Mouse (Mus musculus) right cerebral cortex, postnatal 36 days (tissue): ENCODE measurements around the gene Stard7.
"Not testable (repeated sequence)": the region's sequence is repeated elsewhere in the genome, so short reads cannot be mapped to it uniquely, and the experiment has no call there.

ENCODE experiments used
- DNase-seq, 2 experiments: peaks; one replicate each; pipeline ENCODE4 v3.0.0; 2022; ENCODE audit warnings: low spot score in 2 of 2, mixed read lengths in 1 of 2

The Stard7 gene

DNA sequence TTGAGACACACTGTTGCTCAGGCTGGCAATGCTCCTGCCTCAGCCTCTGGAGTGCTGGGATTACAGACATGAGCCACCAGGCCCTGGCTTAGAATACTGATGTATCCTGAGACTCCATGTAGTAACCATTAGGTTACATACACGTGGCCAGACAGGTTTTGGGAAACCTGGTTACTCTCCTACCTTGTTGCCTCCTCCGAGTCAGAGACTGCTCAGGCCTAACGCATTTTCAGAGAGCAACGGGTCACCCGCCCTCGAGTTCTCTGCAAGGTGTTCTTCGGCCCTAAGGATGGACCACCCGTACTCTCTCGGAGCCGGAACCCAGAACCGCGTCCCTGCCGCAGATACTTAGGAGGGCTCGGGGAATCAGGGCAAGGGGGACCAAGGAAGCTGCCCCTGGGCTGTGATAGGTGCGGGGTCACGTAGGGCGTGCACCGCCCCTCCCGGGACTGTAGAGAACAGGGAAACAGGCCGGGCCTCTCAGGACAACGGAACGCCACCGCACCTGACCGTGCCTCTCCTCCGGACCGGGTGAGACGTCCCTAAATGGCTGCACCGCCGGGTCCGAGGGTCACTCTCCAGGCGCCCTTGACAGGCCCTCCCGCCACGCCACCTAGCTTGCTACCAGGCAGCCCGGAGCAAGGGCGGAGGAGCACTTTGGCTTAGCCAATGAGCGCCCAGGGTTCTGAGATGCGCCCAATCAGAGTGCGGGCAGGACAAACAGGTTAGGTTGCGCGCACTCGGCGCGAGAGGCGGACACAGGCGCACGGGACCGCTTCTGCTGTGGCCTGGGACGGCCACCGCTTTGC, at the start of gene Stard7:
TSS of gene Stard7 (plus strand) at position 728 of the 809 bp plus-strand sequence.
- DNase-seq: peak; percentile 94 to 96

DNA sequence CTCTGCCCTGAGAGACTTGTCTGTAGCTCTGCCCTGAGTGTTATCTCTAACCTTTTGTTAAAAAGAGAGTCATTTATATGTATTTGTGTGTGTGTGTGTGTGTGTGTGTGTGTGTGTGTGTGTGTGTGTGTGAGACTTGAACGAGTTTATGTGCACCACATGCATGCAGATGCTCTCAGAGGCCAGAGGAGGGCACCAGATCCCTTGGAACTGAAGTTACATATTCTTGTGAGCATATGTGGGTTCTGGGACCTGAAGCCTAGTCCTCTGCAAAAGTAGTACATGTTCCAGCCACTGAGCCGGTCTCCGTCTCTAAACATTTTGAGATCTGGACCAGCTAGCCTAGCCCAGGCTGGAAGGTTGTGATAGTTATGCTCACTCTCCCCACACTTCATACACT, 44.8 kb upstream of the Stard7 start:
- no peak for DNase-seq

DNA sequence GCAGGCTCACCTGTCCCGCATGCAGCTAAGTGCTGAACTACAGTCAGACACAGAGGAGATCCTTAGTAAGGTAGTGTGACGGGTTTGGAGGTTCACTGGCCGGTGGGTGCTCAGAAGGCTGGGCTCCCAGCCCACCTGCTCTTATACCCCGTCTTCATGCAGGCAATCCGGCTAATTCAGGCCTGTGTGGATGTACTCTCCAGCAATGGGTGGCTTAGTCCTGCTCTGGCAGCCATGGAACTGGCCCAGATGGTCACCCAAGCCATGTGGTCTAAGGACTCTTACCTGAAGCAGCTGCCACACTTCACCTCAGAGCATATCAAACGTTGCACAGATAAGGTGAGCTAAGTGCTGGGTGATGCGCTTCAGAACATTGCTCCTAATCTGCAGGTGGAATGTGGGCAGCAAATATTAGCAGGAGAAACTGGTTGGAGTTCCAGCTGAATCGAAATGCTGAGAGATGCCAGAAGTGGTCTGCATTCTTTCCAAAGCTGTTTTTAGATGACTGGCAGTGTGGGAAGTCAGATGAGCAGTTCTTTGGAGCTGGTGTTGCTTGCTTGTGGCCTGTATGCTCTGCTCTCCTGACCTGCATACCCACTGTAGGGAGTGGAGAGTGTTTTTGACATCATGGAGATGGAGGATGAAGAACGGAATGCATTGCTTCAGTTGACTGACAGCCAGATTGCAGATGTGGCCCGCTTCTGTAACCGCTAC, 32.0 kb upstream of the Stard7 start:
- no peak for DNase-seq

DNA sequence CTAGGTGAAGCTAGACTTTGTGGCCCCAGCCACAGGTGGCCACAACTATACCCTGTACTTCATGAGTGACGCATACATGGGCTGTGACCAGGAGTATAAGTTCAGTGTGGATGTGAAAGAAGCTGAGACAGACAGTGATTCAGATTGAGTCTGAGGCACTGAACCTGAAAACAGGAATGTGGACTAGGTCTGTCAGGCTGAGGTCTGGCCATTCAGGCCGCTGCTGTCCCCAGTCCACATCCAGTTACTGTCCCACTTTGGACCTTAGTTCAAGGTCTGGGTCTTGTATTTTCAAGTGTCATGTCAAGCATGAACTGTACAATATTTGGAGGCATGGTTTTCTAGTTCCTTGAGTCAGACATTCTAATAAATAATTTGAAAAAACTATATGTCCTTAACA, 30.0 kb upstream of the Stard7 start:
- DNase-seq: no peak

DNA sequence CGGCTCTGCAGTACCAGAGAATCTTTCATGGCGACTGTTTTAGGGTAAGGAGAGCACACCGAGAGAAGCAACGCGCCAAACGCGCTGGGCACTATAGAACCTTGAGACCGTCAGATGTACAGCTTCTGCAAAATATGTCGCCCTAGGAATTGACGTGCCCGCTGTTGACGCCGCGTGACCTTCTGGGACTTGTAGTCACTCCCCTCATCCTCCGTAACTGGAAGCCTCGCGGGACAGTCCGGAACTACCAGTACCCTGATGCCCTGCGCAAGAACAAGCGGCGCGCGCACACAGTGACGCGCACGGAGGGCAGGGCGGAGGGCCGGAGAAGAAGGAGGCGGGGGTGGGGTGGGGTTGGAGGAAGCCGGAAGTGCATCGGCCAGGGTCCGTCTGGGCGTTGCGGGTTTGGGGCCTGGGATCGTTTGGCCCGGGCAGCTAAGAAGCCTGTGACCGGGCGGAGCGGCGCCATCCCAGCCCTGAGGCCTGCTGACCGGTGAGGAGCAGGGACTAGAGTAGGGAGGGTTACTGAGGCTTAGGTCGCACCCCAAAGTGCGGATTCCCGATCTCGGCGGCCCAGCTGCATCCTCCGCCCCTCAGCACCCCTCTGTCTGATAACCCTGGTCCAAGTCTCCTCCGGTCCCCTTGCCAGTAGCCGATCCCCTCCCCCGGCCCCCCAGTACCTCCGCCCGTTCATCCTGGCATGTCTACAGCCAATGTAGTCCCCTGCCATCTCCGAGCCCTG, 22.3 kb upstream of the Stard7 start, which contains the start of the genes Ciao1 and Tmem127:
TSS of gene Ciao1 (minus strand) at position 225 of the 742 bp plus-strand sequence.
TSS of gene Tmem127 (plus strand) at position 317 of the 742 bp plus-strand sequence.
- peak; percentile 98 to 99 for DNase-seq

DNA sequence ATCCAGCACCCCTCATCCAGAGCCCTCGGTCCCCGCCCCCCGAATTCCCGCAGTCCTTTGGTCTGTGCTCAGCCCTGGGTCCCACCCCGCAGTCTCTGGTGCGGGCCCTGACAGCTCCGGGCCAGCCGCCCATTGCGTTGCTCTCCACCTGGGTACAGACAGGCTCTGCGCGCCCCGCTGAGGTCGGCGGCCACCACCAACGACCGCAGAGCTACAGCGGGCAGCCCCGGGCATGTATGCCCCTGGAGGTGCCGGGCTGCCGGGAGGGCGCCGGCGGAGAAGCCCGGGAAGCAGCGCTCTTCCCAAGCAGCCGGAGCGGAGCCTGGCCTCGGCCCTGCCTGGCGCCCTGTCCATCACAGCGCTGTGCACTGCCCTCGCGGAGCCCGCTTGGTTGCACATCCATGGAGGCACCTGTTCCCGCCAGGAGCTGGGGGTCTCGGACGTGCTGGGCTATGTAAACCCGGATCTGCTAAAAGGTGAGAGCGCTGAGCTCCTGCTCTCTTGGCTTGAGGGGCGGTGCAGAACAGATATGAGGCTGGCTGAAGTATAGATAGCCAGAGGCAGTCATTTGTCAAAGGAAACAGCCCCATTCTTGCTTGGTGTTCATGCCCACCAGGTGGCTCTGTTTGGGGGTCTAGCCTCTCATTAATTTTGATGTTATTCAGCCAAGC, 21.5 kb upstream of the Stard7 start:
- peak in 1 of 2 experiments; percentile 22 for DNase-seq

DNA sequence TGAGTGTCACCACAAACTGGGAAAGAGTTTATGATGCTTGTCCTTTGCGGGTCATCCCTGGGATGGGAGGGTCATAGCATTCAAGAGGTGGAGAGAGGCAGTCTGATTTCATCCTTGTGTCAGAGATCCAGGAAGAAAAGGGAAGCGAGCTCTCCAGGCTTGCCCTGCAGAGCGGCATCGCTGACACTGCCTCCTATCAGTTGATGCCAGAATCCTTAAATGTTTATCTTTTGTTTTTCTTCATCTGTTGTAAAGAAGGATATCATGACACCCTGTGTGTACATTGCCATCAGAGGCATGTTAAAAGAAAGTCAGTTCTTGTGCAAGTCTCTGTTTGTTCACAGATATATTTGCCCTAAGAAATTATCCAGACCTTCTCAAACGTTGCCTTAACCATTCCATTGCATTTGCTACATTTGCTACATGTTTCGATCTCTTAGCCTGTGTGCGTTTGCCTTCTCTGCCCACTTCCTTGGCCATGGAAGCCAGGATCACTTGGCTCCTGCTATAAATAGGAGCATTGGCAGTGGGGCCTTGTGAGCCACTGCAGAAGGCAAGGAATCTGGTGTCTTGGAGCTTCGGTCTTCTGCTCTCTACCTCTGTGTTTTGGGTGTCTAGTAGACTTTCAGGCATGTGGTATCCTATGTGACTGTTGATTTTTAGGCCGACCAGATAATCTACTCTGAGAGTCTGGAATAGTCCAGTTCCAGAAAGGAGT, 19.6 kb upstream of the Stard7 start:
- no peak for DNase-seq

DNA sequence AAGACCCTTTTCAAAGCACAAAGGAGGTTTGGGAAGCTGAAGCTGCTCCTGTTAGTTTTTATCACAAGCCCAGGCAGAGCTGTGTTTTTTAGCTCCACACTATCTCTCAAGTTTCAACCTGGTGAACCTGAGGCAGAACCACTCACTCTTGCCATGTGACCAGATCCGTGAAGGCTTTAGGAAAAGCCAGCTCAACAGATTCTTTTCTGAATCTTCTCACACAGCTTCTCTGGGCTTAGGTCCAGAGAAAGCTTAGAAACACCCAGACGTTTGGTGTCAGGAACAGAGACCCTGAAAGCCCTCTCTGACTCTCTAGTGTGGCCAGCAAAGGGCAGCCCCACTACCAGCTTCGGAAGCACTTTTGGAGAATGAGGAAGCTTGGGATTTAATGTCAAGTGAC, 18.6 kb upstream of the Stard7 start:
- no peak for DNase-seq

DNA sequence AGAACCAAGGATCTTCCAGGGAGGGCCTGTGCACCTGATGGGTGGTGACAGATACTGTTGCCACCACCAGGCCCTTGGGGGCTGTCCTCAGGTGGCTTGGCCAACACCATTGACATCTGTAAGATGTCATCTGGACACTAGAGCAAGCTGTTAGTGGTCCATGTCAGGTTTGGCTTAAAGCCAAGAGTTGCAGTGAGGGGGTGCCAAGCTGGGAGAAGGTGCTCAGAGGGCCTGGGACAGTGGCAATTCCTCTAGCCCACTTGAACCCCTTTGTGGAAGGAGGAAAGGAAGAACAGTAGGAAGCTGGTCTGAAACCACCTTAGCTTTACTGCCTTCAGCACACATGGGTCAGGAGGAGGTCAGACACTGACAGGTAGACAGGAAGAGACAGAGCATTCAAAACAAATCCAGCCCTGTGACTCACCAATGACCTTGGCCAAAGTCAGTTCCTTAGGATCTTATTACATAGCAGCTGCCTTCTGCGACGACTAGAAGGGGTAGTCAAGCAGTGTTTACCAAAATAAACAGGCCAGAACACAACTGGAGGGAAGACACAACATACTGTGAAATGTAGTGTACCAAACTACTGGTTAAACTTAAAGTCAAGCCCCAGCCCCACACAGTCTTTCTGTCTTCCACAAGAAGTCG, 18.0 kb upstream of the Stard7 start:
- no peak for DNase-seq

DNA sequence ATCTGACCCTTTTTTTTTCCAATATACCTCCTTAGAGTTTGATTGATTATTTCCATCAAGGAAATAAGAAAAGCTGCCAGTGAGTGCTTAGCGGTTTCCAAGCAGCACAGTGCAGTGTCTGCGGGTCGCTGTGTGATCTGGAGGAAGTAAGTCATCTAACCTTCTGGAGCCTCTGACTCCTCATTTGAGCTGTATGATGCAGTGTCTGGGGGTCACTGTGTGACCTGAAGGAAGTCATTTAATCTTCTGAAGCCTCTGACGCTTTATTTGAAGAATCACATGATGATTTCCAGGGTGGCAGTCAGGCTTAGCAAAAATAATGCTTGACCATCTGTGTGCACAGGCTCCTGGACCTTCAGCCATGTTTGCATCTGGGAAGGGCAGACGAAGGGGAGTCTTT, 17.2 kb upstream of the Stard7 start:
- DNase-seq: no peak

DNA sequence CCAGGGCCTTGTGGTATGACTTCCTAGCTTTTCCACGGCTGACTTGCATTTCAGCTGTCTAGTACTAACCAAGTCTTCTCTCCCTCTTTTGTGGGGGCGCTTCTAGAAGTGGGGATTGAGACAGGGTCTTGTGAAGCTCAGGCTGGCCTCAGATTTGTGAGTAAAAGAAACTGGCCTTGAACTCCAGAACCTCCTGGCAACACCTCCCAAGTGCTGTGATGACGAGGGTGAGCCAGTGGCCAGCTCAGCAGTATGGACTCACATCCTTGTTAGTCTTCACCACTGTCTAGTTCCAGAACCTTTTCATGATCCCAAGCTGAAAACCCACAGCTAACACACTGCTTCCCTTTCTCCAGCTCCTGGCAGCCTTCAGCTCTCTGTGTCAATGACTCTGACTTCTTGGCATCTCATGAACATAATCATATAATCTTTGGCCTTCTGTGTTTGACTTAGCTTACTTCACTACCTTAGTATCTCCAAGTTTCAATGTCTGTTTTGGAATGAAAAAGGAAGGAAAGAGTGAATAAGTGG, 15.3 kb upstream of the Stard7 start:
- DNase-seq: no peak

DNA sequence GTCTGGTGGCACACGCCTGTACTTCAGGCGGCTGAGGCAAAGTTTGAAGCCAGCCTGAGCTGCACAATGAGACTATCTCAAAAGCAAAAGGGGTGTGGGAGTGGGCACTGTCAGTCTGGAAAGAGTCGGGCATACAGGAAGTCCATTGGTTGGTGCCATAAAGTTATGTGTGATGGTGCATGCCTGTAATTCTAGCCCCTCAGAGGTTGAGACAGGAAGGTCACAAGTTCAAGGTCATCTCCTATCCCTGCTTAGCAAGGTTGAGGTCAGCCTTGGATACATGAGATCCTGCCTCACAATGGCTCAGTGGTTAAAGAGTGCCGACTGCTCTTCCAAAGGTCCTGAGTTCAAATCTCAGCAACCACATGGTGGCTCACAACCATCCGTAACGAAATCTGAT, 14.7 kb upstream of the Stard7 start:
- no peak for DNase-seq

DNA sequence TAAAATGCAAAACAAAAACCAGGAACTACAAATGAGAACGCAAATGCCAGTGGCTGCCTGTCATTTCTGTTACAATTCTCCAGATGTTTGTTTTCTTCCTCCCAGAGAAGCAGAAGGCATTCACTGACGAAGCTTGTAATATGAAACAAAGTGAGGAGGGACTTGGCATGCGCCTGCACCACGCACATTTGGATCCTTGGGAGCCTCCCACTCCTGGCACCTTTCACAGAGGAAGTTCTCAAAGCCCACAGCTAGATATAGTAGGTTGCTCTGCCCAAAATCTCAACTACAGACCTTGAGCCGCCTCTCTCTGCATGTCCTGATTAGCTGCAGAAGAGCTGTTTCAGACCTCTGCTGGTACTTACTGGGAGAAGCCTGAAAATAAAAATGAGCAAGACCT, 10.7 kb upstream of the Stard7 start:
- no peak for DNase-seq

DNA sequence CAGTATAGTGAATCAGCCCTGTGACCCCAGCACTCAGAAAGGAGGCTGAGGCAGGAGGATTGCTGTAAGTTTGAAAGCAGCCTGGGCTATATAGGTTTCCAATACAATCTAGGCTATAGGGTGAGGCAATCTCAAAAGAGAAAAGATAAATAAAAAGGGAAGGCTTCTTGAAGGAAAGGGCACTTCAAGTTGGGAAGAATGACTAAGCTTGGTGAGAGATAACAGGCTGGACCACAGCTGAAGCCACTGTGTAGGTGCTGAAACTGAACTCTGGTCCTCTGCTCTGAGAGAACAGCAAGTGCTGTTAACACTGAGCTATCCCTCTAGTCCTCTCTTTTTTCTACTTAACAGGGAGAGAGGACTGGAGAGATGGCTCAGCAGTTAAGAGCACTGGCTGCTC, 7.5 kb upstream of the Stard7 start:
- no peak for DNase-seq

DNA sequence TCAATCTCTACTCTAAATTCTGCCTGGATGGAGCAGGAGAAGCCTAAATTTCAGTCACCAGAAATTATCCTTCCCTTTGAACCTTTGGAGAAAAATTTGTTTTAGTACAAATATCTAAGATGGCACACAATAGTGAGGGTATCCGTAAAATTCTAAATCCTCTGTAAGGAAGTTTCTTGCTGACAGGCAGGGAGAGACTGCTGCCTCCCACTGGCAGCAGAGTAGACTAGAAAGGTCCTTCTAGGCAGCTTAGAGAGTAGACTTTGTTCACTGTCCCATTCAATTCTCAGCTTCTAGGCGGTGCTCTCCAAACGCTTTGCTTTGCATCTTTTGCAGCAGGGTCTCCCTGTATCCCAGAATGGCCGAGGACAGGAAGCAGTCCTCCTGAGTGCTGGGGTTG, 2.2 kb upstream of the Stard7 start:
- DNase-seq: no peak

DNA sequence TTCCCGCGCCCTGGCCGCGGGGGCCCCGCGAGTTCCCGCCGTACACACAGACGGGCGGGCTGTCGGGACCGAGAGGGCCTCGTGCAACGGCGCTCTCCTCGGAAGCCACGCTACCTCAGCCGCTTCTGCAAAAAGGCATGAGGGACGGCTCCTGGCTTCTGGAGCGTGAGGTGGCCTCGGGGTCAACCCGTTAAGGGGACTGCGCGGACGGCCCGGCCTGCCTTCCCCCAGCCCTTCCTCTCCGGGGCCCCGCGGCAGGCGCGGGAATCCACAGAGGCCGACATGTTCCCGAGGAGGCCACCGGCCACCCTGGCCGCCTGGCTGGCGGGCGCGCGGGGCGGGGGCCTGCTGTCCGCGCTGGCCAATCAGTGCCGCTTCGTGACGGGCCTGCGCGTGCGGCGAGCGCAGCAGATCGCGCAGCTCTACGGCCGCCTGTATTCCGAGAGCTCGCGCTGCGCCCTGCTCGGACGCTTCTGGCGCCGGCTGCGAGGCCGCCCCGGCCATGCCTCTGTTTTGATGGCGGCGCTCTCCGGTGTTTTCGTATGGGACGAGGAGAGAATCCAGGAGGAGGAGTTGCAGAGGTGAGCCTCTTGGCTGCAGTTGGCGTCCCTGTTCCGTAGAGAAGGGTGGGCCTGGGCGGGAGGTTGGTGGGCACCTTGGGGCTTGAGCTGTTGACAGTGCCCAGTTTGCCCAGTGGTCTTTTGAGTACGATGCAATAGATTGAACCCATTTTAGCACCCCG, 453 bp downstream of the Stard7 start:
- peak; percentile 82 for DNase-seq

DNA sequence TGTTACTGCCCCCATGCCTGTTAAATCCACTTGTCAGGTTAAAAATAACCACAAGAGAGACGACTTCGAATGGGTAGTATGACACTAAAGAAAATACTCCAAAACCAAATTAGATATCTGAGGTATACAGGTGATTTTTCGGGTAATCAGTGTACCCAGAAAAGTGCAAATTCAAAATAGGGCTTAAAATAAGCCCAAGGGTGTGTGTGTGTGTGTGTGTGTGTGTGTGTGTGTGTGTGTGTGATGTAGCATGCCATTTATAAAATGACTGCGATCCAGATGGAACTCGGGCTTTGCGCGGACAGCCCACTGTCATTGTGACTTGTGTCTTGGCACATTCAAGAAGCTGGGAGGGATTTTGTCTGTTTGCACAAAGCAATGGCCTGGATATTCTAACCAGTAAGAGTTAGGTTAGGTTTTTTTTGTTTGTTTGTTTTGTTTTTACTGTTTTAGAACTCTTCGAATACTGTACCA, 1.1 kb downstream of the Stard7 start:
- peak in 1 of 2 experiments; percentile 41 for DNase-seq

DNA sequence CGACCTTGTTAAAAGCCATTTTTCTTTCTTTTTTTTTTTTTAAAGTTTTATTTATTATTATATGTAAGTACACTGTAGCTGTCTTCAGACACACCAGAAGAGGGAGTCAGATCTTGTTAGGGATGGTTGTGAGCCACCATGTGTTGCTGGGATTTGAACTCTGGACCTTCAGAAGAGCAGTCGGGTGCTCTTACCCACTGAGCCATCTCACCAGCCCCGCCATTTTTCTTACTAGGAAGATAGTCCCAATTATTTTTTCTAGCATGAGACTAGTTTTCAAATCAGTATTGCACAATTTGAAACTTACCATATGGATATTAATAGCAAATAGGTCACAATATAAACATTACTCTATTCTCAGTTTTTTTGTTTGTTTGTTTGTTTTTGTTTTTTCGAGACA, 2.0 kb downstream of the Stard7 start:
- not testable (repeated sequence) for DNase-seq

DNA sequence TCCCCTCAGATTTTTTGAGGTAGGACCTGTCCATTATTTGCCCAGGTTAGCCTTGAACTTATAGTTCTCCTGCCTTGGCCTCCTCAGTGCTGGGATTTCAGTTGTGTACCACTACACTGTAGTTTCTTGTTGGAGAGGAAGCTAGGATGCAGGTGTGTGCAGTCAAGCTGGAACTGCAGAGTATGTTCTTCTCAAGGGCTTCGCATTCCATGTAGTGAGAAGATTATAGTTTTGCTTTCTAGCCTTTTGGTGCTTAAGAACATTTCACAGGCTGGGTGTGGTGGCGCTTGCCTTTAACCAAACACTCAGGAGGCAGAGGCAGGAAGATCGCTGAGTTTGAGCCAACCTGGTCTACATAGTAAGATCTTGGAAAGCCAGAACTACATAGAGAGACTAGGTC, 2.8 kb downstream of the Stard7 start:
- no peak for DNase-seq
